Mouse (Mus musculus) heart, embryonic 12.5 days (tissue): Measurements from ENCODE around the gene Mau2. TPM values are rescaled to one million over a fixed set of nuclear protein-coding genes. Genes with fewer than 3 reads are reported as not detected.

ENCODE experiments used
- ATAC-seq: fragments of 200-750 bp; cut with Nextera tagmentation; 2 replicates; pipeline ENCODE4 v1.8.0; 2017; ENCODE audit warnings: moderate TSS enrichment, moderate library complexity; ENCODE audit not compliant: insufficient number of reproducible peaks, low FRiP score
- H3K27ac ChIP-seq: fragments of 300-500 bp; sonication (generic); 2 replicates; pipeline ENCODE4 v1.5.1; 2016; ENCODE audit warnings: mild to moderate bottlenecking, moderate library complexity; ENCODE audit not compliant: poor library complexity, severe bottlenecking
- H3K27me3 ChIP-seq: fragments of 300-500 bp; sonication (generic); replicated peaks from 2 replicates; pipeline ENCODE4 v1.6.1; 2016; ENCODE audit warnings: mild to moderate bottlenecking, moderate library complexity
- H3K36me3 ChIP-seq: fragments of 300-500 bp; sonication (generic); 2 replicates; pipeline ENCODE4 v1.6.1; 2016; ENCODE audit warnings: mild to moderate bottlenecking, moderate library complexity
- H3K4me1 ChIP-seq: fragments of 300-500 bp; sonication (generic); replicated peaks from 2 replicates; pipeline ENCODE4 v1.6.1; 2016; ENCODE audit warnings: mild to moderate bottlenecking
- H3K4me2 ChIP-seq: fragments of 300-500 bp; sonication (generic); 2 replicates; pipeline ENCODE4 v1.6.1; 2016; ENCODE audit warnings: mild to moderate bottlenecking, moderate library complexity
- H3K4me3 ChIP-seq: fragments of 300-500 bp; sonication (generic); 2 replicates; pipeline ENCODE4 v1.5.1; 2016; ENCODE audit warnings: mild to moderate bottlenecking
- H3K9ac ChIP-seq: fragments of 300-500 bp; sonication (generic); 2 replicates; pipeline ENCODE4 v1.6.1; 2016; ENCODE audit warnings: mild to moderate bottlenecking, moderate library complexity
- H3K9me3 ChIP-seq: fragments of 300-500 bp; sonication (generic); replicated peaks from 2 replicates; pipeline ENCODE4 v1.6.1; 2016; ENCODE audit warnings: mild to moderate bottlenecking, moderate library complexity
- WGBS: fragments of 180-500 bp; shearing (Covaris S2); methylation state at CpG from one replicate; pipeline ENCODE4 v1.1.7; 2016; 5-methylcytosine and 5-hydroxymethylcytosine counted together
- polyA plus RNA-seq: library from polyadenylated mRNA; unstranded; fragments of >200 nt; fragmentation: Nextera tagmentation; extraction: Ambion mirVana; gene quantifications from 2 replicates; pipeline ENCODE4 v1.2.1, GENCODE M21; 2016

Mau2 gene
- polyA plus RNA-seq, result 39.9 and 42.1 TPM in 2 replicates

GRCm38 (mm10) chr8:70042583-70043455 is at the start of gene Mau2, which contains the start of gene Sugp1:
TSS of gene Mau2 (minus strand) at chr8:70042734.
TSS of gene Sugp1 (plus strand) at chr8:70042813.
- Histone ChIP-seq H3K4me1 (peaks cover 34% of the 10 kb centered on the region), H3K4me3 (peak within 1 kb of the TSS; percentile 93), H3K9ac (peak within 1 kb of the TSS; percentile 95), H3K27me3 (no peaks in the 10 kb centered on the region), H3K36me3 (peaks cover 5% of the 10 kb centered on the region; the same call in 1 of the 2 replicates), H3K4me2 (peak within 1 kb of the TSS; percentile 94), H3K27ac (peak within 1 kb of the TSS; percentile 23; the same call in 1 of the 2 replicates), H3K9me3 (no peaks in the 10 kb centered on the region)
- peak; percentile 93 for ATAC-seq
- WGBS, result under 1% methylated on average over 65 of the region's 65 CpGs

DNA sequence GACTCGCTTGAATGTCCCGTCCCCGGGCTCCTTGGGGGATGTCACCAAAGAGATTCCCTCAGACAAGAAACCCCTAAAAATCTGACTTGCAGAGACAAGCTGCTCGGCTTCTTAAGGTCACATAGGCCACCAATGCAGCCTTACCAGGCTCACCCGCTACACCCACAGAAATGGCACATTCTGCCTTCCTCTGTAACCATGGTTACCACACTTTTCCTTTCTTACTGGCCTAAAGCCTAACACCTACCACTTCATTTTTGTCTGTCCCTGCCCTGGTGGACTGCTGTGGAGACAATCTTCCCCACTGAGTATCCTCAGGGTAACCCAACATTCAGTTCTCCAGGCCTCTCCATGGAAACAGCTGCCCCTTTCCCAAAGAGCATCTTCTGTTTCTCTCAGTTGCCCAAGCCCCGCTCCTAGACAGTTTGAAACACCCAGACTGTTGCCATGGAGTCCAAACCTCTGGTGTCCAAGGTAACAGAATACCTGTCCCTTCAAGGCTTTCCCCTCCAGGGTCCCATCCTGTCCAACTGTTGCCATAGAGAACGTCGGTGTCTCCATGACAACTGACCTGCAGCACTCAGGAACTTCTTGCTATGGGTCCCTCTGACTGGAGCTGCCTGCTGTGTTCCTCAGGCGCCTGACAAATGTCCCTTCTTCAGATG is 46.9 kb upstream of the Mau2 start:
- Histone ChIP-seq H3K9ac (no peak overlapping the region), H3K27me3 (peaks cover 91% of the 10 kb centered on the region), H3K4me2 (no peak overlapping the region), H3K9me3 (no peaks in the 10 kb centered on the region), H3K36me3 (no peaks in the 10 kb centered on the region), H3K27ac (no peak overlapping the region), H3K4me1 (peaks cover 10% of the 10 kb centered on the region), H3K4me3 (no peak overlapping the region)
- no peak for ATAC-seq
- 60% methylated on average over 9 of the region's 9 CpGs for WGBS

- 4% methylated on average over 56 of the region's 56 CpGs for WGBS
- peak overlapping the region; percentile 67 for H3K4me2 ChIP-seq
- H3K36me3 ChIP-seq, result no peaks in the 10 kb centered on the region
- H3K9ac ChIP-seq, result peak overlapping the region; percentile 22; the same call in 1 of the 2 replicates
- H3K9me3 ChIP-seq, result no peaks in the 10 kb centered on the region
- no peak for ATAC-seq
- no peak overlapping the region for H3K27ac ChIP-seq
- peak overlapping the region; percentile 36 for H3K4me3 ChIP-seq
- H3K27me3 ChIP-seq, result peaks cover 91% of the 10 kb centered on the region
- peaks cover 24% of the 10 kb centered on the region for H3K4me1 ChIP-seq
Measured at GRCm38 (mm10) chr8:70087836-70088650, 45.5 kb upstream of the Mau2 start.

DNA sequence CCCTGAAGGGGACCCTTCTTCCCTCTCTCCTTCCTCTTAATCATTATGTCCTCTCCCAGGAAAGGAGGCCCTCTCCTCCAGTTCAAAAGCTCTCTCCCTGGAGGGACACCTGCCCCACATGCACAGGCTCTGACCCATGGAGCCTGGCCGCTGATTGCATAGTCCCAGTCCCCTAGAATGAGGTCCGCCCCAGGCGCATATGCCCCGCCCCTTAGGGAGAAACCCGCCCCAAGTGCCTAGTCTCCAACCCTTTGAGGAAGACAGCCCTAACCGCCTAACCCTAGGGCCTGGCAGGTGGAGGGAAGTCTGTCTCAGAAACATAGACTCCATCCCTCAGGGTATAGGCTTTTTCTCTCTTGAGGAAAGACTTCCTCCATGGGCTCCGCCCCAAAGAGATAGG is 44.7 kb upstream of the Mau2 start:
- no peak overlapping the region for H3K9ac ChIP-seq
- H3K4me2 ChIP-seq, result no peak overlapping the region
- H3K9me3 ChIP-seq, result no peaks in the 10 kb centered on the region
- peaks cover 99% of the 10 kb centered on the region for H3K27me3 ChIP-seq
- 5% methylated on average over 7 of the region's 7 CpGs for WGBS
- ATAC-seq, result no peak
- H3K4me3 ChIP-seq, result no peak overlapping the region
- H3K4me1 ChIP-seq, result peaks cover 24% of the 10 kb centered on the region
- no peak overlapping the region for H3K27ac ChIP-seq
- no peaks in the 10 kb centered on the region for H3K36me3 ChIP-seq

DNA sequence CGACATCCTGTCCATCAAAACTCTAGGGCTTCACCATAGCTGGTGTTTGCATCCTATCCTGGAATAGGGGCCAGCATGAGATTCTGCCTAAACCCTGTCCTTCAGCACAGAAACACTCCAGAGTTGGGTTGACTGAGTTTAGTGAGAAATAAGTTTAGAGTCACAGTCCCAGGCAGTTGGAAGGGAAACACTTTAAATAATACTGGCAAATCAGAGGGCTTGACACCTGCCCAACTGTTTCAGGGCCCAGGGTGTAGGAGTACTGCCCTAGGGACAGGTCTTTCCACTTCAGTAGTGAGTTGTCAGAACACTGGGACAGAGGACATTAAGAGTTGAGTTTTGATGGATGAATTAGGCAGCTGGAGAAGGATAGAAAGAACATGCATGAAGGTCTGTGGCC is 43.6 kb upstream of the Mau2 start:
- Histone ChIP-seq H3K27me3 (peaks cover 96% of the 10 kb centered on the region), H3K4me1 (peaks cover 24% of the 10 kb centered on the region), H3K4me2 (no peak overlapping the region), H3K9me3 (no peaks in the 10 kb centered on the region), H3K9ac (no peak overlapping the region), H3K27ac (no peak overlapping the region), H3K4me3 (no peak overlapping the region), H3K36me3 (no peaks in the 10 kb centered on the region)
- WGBS, result 38% methylated on average over 1 of the region's 1 CpGs
- ATAC-seq, result no peak

- 2% methylated on average over 71 of the region's 71 CpGs for WGBS
- Histone ChIP-seq H3K36me3 (no peaks in the 10 kb centered on the region), H3K4me2 (peak overlapping the region; percentile 82), H3K9me3 (no peaks in the 10 kb centered on the region), H3K27me3 (peaks cover 79% of the 10 kb centered on the region), H3K4me1 (peaks cover 28% of the 10 kb centered on the region), H3K27ac (no peak overlapping the region), H3K4me3 (peak overlapping the region; percentile 46), H3K9ac (peak overlapping the region; percentile 40; the same call in 1 of the 2 replicates)
- ATAC-seq, result peak; percentile 16; the same call in 1 of the 2 replicates
Measured at GRCm38 (mm10) chr8:70084191-70085065, 41.9 kb upstream of the Mau2 start.

GRCm38 (mm10) chr8:70083285-70083684 is 40.8 kb upstream of the Mau2 start, which contains the start of gene Hapln4:
TSS of gene Hapln4 (plus strand) at chr8:70083457.
- H3K36me3 ChIP-seq, result no peaks in the 10 kb centered on the region
- H3K27me3 ChIP-seq, result peaks cover 68% of the 10 kb centered on the region
- H3K9me3 ChIP-seq, result no peaks in the 10 kb centered on the region
- no peak for ATAC-seq
- H3K9ac ChIP-seq, result peak within 1 kb of the TSS; percentile 40; the same call in 1 of the 2 replicates
- under 1% methylated on average over 26 of the region's 26 CpGs for WGBS
- H3K4me1 ChIP-seq, result peaks cover 35% of the 10 kb centered on the region
- H3K4me2 ChIP-seq, result peak within 1 kb of the TSS; percentile 82
- peak within 1 kb of the TSS; percentile 46 for H3K4me3 ChIP-seq
- H3K27ac ChIP-seq, result no peak within 1 kb of the TSS

GRCm38 (mm10) chr8:70081976-70082375 is 39.4 kb upstream of the Mau2 start:
- no peak overlapping the region for H3K27ac ChIP-seq
- no peaks in the 10 kb centered on the region for H3K36me3 ChIP-seq
- H3K4me1 ChIP-seq, result peaks cover 30% of the 10 kb centered on the region
- no peak overlapping the region for H3K9ac ChIP-seq
- ATAC-seq, result no peak
- H3K27me3 ChIP-seq, result peaks cover 55% of the 10 kb centered on the region
- no peak overlapping the region for H3K4me2 ChIP-seq
- H3K4me3 ChIP-seq, result no peak overlapping the region
- no peaks in the 10 kb centered on the region for H3K9me3 ChIP-seq
- 89% methylated on average over 2 of the region's 2 CpGs for WGBS

GRCm38 (mm10) chr8:70073682-70074081 is 31.1 kb upstream of the Mau2 start:
- Histone ChIP-seq H3K4me1 (peaks cover 17% of the 10 kb centered on the region), H3K27me3 (no peaks in the 10 kb centered on the region), H3K9ac (no peak overlapping the region), H3K36me3 (peaks cover 30% of the 10 kb centered on the region), H3K4me3 (no peak overlapping the region), H3K4me2 (no peak overlapping the region), H3K9me3 (no peaks in the 10 kb centered on the region), H3K27ac (no peak overlapping the region)
- 42% methylated on average over 1 of the region's 1 CpGs for WGBS
- ATAC-seq, result no peak

DNA sequence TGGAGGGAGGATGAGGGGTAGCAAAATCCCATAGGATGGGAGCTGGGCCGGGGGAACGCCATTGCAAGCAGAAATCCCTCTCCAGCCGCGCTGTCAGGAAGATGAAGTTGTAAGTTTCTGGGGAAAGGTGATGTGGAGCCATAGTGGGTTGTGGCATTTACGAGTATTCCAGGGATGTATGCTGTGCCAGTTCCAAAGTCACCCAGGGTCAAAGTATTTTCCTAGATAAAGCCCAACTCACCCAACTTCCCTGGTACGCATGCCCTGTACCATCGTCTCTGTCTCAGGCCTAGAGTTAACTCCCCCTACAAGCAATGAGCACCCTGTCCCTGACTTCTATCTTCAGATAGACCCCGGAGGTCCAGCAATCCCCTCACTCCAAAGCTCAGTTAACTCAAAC is 30.6 kb upstream of the Mau2 start:
- no peaks in the 10 kb centered on the region for H3K27me3 ChIP-seq
- peaks cover 20% of the 10 kb centered on the region for H3K4me1 ChIP-seq
- peak overlapping the region; percentile 77 for H3K4me2 ChIP-seq
- no peak for ATAC-seq
- H3K36me3 ChIP-seq, result peaks cover 36% of the 10 kb centered on the region
- H3K4me3 ChIP-seq, result peak overlapping the region; percentile 40
- 52% methylated on average over 8 of the region's 8 CpGs for WGBS
- peak overlapping the region; percentile 63 for H3K9ac ChIP-seq
- H3K27ac ChIP-seq, result no peak overlapping the region
- no peaks in the 10 kb centered on the region for H3K9me3 ChIP-seq
